Mouse (Mus musculus): ENCODE data around the gene Cep57l1. TPM values are rescaled to one million over a fixed set of nuclear protein-coding genes. Genes with fewer than 3 reads are reported as not detected.

Gene Cep57l1
- polyA plus RNA-seq, 1 experiment from 2014 or later, result 25.3 TPM

- Histone ChIP-seq H3K4me3 (ENCODE audit: low read depth, low read length) (no peak overlapping the region), H3K27ac (ENCODE audit: low read depth) (no peak overlapping the region), H3K4me2 (no peak overlapping the region), H3K36me3 (ENCODE audit: insufficient read depth) (peaks cover 31% of the 10 kb centered on the region; the same call in 1 of the 2 replicates), H3K9ac (no peak overlapping the region), H3K27me3 (ENCODE audit: insufficient read depth, low read length) (no peaks in the 10 kb centered on the region), H3K9me3 (ENCODE audit: low read depth, low read length) (no peaks in the 10 kb centered on the region; the same call in 1 of the 2 replicates), H3K4me1 (ENCODE audit: insufficient read depth) (no peaks in the 10 kb centered on the region)
- DNase-seq, result no peak
- no peak for TF ChIP-seq CTCF (IDR thresholded peaks at IDR 0.05; ENCODE audit: low read depth)
- no peak for ATAC-seq (ENCODE audit: insufficient read depth)
- WGBS, result 96% methylated on average over 8 of the region's 8 CpGs
Measured at GRCm38 (mm10) chr10:41803467-41803866, 6.2 kb downstream of the Cep57l1 start.

DNA sequence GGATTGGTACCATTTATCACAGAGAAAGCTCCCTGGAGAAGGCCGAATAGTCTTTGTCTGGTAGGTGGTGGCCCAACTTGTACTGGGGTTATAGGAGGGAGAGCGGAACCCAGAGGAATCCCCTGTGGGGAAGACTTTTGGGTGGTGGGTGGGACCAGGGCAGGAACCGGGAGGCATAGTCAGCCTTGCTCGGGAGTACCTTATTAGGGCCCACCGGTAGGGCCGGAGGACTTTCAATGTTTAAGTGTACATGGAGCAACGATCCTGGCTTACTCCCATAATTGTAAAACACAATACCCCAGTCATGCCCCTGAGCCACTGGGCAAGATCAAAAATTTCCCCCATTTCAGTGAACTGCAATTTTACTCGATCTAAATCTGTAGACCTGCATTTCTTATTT lies 12.4 kb downstream of the Cep57l1 start:
- ATAC-seq (ENCODE audit: insufficient read depth) (no peak), DNase-seq (no peak)
- H3K27ac ChIP-seq (ENCODE audit: low read depth), result no peak overlapping the region
- H3K27me3 ChIP-seq (ENCODE audit: insufficient read depth, low read length), result no peaks in the 10 kb centered on the region
- no peak overlapping the region for H3K4me3 ChIP-seq (ENCODE audit: low read depth, low read length)
- TF ChIP-seq CTCF (IDR thresholded peaks at IDR 0.05; ENCODE audit: low read depth), result no peak
- no peak overlapping the region for H3K9ac ChIP-seq
- WGBS, result 98% methylated on average over 8 of the region's 8 CpGs
- H3K9me3 ChIP-seq (ENCODE audit: low read depth, low read length), result 0 out of 2 replicates have a peak, but pooled peaks cover 4% of the 10 kb centered on the region
- H3K36me3 ChIP-seq (ENCODE audit: insufficient read depth), result peaks cover 45% of the 10 kb centered on the region
- H3K4me1 ChIP-seq (ENCODE audit: insufficient read depth), result no peaks in the 10 kb centered on the region
- H3K4me2 ChIP-seq, result no peak overlapping the region

DNA sequence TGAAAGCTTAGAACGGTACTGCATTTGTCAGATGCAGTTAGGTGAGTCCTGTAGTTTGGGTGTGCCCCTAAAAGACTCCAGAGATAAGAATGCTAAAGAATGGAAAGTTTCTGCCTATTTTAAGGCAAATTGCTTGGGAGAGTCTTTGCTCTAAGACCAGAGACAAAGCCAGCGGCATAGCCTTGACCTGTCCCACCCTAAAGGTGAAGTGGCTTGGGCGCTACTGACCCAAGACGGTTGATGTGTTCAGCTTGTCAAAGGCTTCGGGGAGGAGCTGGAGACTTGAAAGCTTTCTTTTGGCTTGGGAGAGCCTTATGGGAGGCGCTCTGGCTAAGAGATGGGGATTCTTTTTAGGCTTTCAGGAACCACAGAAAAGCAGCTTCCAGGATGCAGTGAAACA lies 17.3 kb downstream of the Cep57l1 start:
- WGBS, result 89% methylated on average over 6 of the region's 6 CpGs
- H3K4me3 ChIP-seq (ENCODE audit: low read depth, low read length), result no peak overlapping the region
- DNase-seq (no peak), ATAC-seq (ENCODE audit: insufficient read depth) (no peak)
- no peaks in the 10 kb centered on the region for H3K4me1 ChIP-seq (ENCODE audit: insufficient read depth)
- H3K36me3 ChIP-seq (ENCODE audit: insufficient read depth), result 0 out of 2 replicates have a peak, but pooled peaks cover 7% of the 10 kb centered on the region
- peaks cover 4% of the 10 kb centered on the region; the same call in 1 of the 2 replicates for H3K9me3 ChIP-seq (ENCODE audit: low read depth, low read length)
- H3K9ac ChIP-seq, result no peak overlapping the region
- no peaks in the 10 kb centered on the region for H3K27me3 ChIP-seq (ENCODE audit: insufficient read depth, low read length)
- H3K4me2 ChIP-seq, result no peak overlapping the region
- no peak overlapping the region for H3K27ac ChIP-seq (ENCODE audit: low read depth)
- no peak for TF ChIP-seq CTCF (IDR thresholded peaks at IDR 0.05; ENCODE audit: low read depth)

DNA sequence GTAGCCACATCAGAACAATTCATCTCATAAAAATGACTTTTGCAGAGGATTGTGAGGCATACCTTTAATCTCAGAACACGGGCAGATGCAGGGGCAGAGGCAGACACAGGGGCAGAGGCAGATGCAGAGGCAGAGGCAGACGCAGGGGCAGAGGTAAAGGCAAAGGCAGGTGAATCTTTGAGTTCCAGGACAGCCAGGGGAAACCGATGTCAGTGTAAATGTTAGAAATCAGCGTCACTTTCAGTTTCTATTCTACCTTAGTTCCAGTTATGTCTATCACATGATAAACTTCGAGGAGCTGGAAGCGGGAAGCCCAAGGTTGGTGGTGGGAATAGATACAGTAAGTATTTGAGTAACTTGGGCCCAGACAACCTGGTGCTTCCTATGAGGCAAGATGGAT lies 42.4 kb downstream of the Cep57l1 start:
- H3K4me1 ChIP-seq (ENCODE audit: insufficient read depth), result no peaks in the 10 kb centered on the region
- H3K4me3 ChIP-seq (ENCODE audit: low read depth, low read length), result no peak overlapping the region
- H3K9ac ChIP-seq, result no peak overlapping the region
- H3K27me3 ChIP-seq (ENCODE audit: insufficient read depth, low read length), result no peaks in the 10 kb centered on the region
- DNase-seq (no peak), ATAC-seq (ENCODE audit: insufficient read depth) (no peak)
- no peaks in the 10 kb centered on the region for H3K9me3 ChIP-seq (ENCODE audit: low read depth, low read length)
- no peak overlapping the region for H3K4me2 ChIP-seq
- TF ChIP-seq CTCF (IDR thresholded peaks at IDR 0.05; ENCODE audit: low read depth), result no peak
- no peak overlapping the region for H3K27ac ChIP-seq (ENCODE audit: low read depth)
- 87% methylated on average over 6 of the region's 6 CpGs for WGBS
- no peaks in the 10 kb centered on the region for H3K36me3 ChIP-seq (ENCODE audit: insufficient read depth)

GRCm38 (mm10) chr10:41766280-41766679 lies 43.4 kb downstream of the Cep57l1 start:
- Histone ChIP-seq H3K4me3 (ENCODE audit: low read depth, low read length) (no peak overlapping the region), H3K4me2 (no peak overlapping the region), H3K9me3 (ENCODE audit: low read depth, low read length) (no peaks in the 10 kb centered on the region), H3K27me3 (ENCODE audit: insufficient read depth, low read length) (no peaks in the 10 kb centered on the region), H3K4me1 (ENCODE audit: insufficient read depth) (no peaks in the 10 kb centered on the region), H3K27ac (ENCODE audit: low read depth) (no peak overlapping the region), H3K36me3 (ENCODE audit: insufficient read depth) (no peaks in the 10 kb centered on the region), H3K9ac (no peak overlapping the region)
- no peak for TF ChIP-seq CTCF (IDR thresholded peaks at IDR 0.05; ENCODE audit: low read depth)
- 44% methylated on average over 4 of the region's 4 CpGs for WGBS
- ATAC-seq (ENCODE audit: insufficient read depth) (no peak), DNase-seq (peak; percentile 21)

- H3K4me2 ChIP-seq, result no peak overlapping the region
- DNase-seq (no peak), ATAC-seq (ENCODE audit: insufficient read depth) (no peak)
- H3K27ac ChIP-seq (ENCODE audit: low read depth), result no peak overlapping the region
- H3K27me3 ChIP-seq (ENCODE audit: insufficient read depth, low read length), result no peaks in the 10 kb centered on the region
- no peak overlapping the region for H3K9ac ChIP-seq
- H3K9me3 ChIP-seq (ENCODE audit: low read depth, low read length), result no peaks in the 10 kb centered on the region
- no peaks in the 10 kb centered on the region for H3K36me3 ChIP-seq (ENCODE audit: insufficient read depth)
- TF ChIP-seq CTCF (IDR thresholded peaks at IDR 0.05; ENCODE audit: low read depth), result no peak
- H3K4me3 ChIP-seq (ENCODE audit: low read depth, low read length), result no peak overlapping the region
- 94% methylated on average over 4 of the region's 4 CpGs for WGBS
- no peaks in the 10 kb centered on the region for H3K4me1 ChIP-seq (ENCODE audit: insufficient read depth)
Measured at GRCm38 (mm10) chr10:41765586-41765985, 44.1 kb downstream of the Cep57l1 start.

GRCm38 (mm10) chr10:41763741-41764385 lies 45.8 kb downstream of the Cep57l1 start:
- no peak for TF ChIP-seq CTCF (IDR thresholded peaks at IDR 0.05; ENCODE audit: low read depth)
- ATAC-seq (ENCODE audit: insufficient read depth) (no peak), DNase-seq (no peak)
- H3K9me3 ChIP-seq (ENCODE audit: low read depth, low read length), result no peaks in the 10 kb centered on the region
- H3K4me1 ChIP-seq (ENCODE audit: insufficient read depth), result no peaks in the 10 kb centered on the region
- H3K27ac ChIP-seq (ENCODE audit: low read depth), result no peak overlapping the region
- no peak overlapping the region for H3K4me3 ChIP-seq (ENCODE audit: low read depth, low read length)
- no peaks in the 10 kb centered on the region for H3K27me3 ChIP-seq (ENCODE audit: insufficient read depth, low read length)
- H3K9ac ChIP-seq, result no peak overlapping the region
- H3K4me2 ChIP-seq, result no peak overlapping the region
- WGBS, result 64% methylated on average over 3 of the region's 3 CpGs
- no peaks in the 10 kb centered on the region for H3K36me3 ChIP-seq (ENCODE audit: insufficient read depth)

Measured in lung, embryonic 14.5 days (tissue).